Mouse (Mus musculus) CH12.LX (cell line): ENCODE results near the gene Hsd17b1.

Experiments
- BHLHE40 ChIP-seq: IDR thresholded peaks from 2 replicates; pipeline ENCODE4 v1.6.1; 2011; ENCODE audit warnings: mild to moderate bottlenecking, low read depth, low read length, improper control_type of control experiment
- CHD2 ChIP-seq: IDR thresholded peaks from 2 replicates; pipeline ENCODE4 v1.6.1; 2011; ENCODE audit warnings: low read length, improper control_type of control experiment
- CTCF ChIP-seq, 2 experiments: IDR thresholded peaks in 1 of 2; conservative IDR thresholded peaks in 1 of 2; 2 replicates each; pipeline ENCODE4 v1.5.1; 2011 to 2012; ENCODE audit warnings: low read depth in 2 of 2, low read length in 2 of 2, improper control_type of control experiment in 1 of 2, inconsistent platforms in 1 of 2, mild to moderate bottlenecking in 1 of 2, moderate library complexity in 1 of 2
- ELF1 ChIP-seq: IDR thresholded peaks from 2 replicates; pipeline ENCODE4 v1.6.1; 2014; ENCODE audit warnings: low read depth, mild to moderate bottlenecking, inconsistent platforms, low read length, improper control_type of control experiment
- ETS1 ChIP-seq: conservative IDR thresholded peaks from 2 replicates; pipeline ENCODE4 v1.6.1; 2012; ENCODE audit warnings: low read depth, mild to moderate bottlenecking, inconsistent platforms, low read length, improper control_type of control experiment, moderate library complexity
- GABPA ChIP-seq: IDR thresholded peaks from 2 replicates; pipeline ENCODE4 v1.6.1; 2012; ENCODE audit warnings: low read depth, low read length, improper control_type of control experiment, inconsistent platforms; ENCODE audit not compliant: insufficient replicate concordance
- MAZ ChIP-seq: IDR thresholded peaks from 2 replicates; pipeline ENCODE4 v1.6.1; 2012; ENCODE audit warnings: low read depth, mild to moderate bottlenecking, inconsistent platforms, low read length, improper control_type of control experiment, moderate library complexity
- MEF2A ChIP-seq: IDR thresholded peaks from 2 replicates; pipeline ENCODE4 v1.6.1; 2014; ENCODE audit warnings: low read depth, mild to moderate bottlenecking, inconsistent platforms, low read length, improper control_type of control experiment, borderline replicate concordance
- MXI1 ChIP-seq: IDR thresholded peaks from 2 replicates; pipeline ENCODE4 v1.6.1; 2011; ENCODE audit warnings: mild to moderate bottlenecking, low read depth, low read length, improper control_type of control experiment
- POLR2A ChIP-seq: IDR thresholded peaks from 2 replicates; pipeline ENCODE4 v1.6.1; 2011; ENCODE audit warnings: low read depth, mild to moderate bottlenecking, improper control_type of control experiment, low read length
- TBP ChIP-seq: conservative IDR thresholded peaks from 2 replicates; pipeline ENCODE4 v1.6.1; 2011; ENCODE audit warnings: low read depth, low read length, improper control_type of control experiment
- ZKSCAN1 ChIP-seq: IDR thresholded peaks from 2 replicates; pipeline ENCODE4 v1.6.1; 2012; ENCODE audit warnings: low read depth, inconsistent platforms, low read length, improper control_type of control experiment, borderline replicate concordance

DNA sequence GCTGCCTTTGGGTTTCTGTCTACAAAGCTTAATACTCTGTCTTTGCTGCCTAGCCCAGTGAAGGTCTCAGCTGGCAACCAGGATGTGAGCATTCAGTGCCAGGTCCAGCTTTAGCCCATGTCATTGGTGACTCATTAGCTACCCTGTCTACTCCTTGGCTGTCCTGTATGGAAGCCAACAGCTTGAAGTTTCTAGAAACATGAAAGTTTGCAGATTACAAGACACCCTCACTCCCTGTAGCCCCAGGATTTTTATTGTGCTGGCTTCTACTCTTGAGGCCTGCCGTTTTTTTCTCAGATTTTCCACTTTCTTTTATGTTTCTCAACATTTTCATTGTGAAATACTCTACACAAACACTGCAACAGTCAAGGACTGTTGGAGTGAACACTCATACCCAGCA, 11.7 kb downstream of the Hsd17b1 start:
- TF ChIP-seq MXI1 (no peak), MAZ (no peak), GABPA (no peak), CTCF (conservative IDR thresholded peaks at IDR 0.05 in 1 of 2, IDR thresholded peaks at IDR 0.05 in 1 of 2; ENCODE audit: low read depth in 2 of 2, low read length in 2 of 2) (no peak), TBP (no peak), ELF1 (no peak), POLR2A (0 out of 2 replicates have a peak, but pooled peaks have one; percentile 27), BHLHE40 (0 out of 2 replicates have a peak, but pooled peaks have one; percentile 11), MEF2A (no peak), ZKSCAN1 (no peak), ETS1 (no peak), CHD2 (no peak)
